Mouse (Mus musculus) hematopoietic stem cell, adult 5-6 weeks (primary cell): Measurements from ENCODE around the gene Tph1. TPM values are rescaled to one million over a fixed set of nuclear protein-coding genes. Genes with fewer than 3 reads are reported as not detected.

ENCODE experiments used
- ATAC-seq, 2 experiments: fragments of 125-278 bp in 1 of 2; replicated peaks in 1 of 2; 2 replicates each; pipeline ENCODE4 v1.8.0; 2016 to 2017; ENCODE audit warnings: inconsistent platforms in 2 of 2, mild to moderate bottlenecking in 2 of 2, moderate number of reproducible peaks in 2 of 2, low read depth in 1 of 2, moderate TSS enrichment in 1 of 2; ENCODE audit not compliant: low FRiP score in 2 of 2, poor library complexity in 2 of 2, severe bottlenecking in 2 of 2, insufficient read depth in 1 of 2, low TSS enrichment in 1 of 2
- total RNA-seq: library from RNA; stranded (forward); fragments of 172-1452, 232-1000 nt; gene quantifications from 2 replicates; pipeline ENCODE4 v1.2.3, GENCODE M21; 2017

Tph1 gene
- total RNA-seq, 1 experiment from 2014 or later: not detected

- ATAC-seq: no peak
Observed at GRCm38 (mm10) chr7:46613091-46613490, 59.2 kb downstream of the Tph1 start.

- ATAC-seq: no peak
Observed at GRCm38 (mm10) chr7:46612421-46612937, 59.9 kb downstream of the Tph1 start.

GRCm38 (mm10) chr7:46611970-46612369 lies 60.4 kb downstream of the Tph1 start:
- no peak for ATAC-seq

- no peak for ATAC-seq
Observed at GRCm38 (mm10) chr7:46609317-46609716, 63.0 kb downstream of the Tph1 start.

- peak; percentile 46 to 51; a peak in 3 of 4 replicates for ATAC-seq
Observed at GRCm38 (mm10) chr7:46607428-46608055, 64.8 kb downstream of the Tph1 start.

GRCm38 (mm10) chr7:46607031-46607426 lies 65.3 kb downstream of the Tph1 start:
- ATAC-seq: peak; percentile 59 to 75

- ATAC-seq: peak; percentile 55 to 60; a peak in 2 of 4 replicates
Observed at GRCm38 (mm10) chr7:46606391-46607030, 65.8 kb downstream of the Tph1 start.

GRCm38 (mm10) chr7:46603051-46603450 lies 69.3 kb downstream of the Tph1 start:
- no peak for ATAC-seq

- no peak for ATAC-seq
Observed at GRCm38 (mm10) chr7:46602079-46602478, 70.3 kb downstream of the Tph1 start.

GRCm38 (mm10) chr7:46601097-46601496 lies 71.2 kb downstream of the Tph1 start:
- no peak for ATAC-seq

GRCm38 (mm10) chr7:46597006-46597405 lies 75.3 kb downstream of the Tph1 start:
- ATAC-seq: no peak

Other genes starting within 250 kb of the Tph1 start
- gene Sergef, start 32.7 kb downstream of the Tph1 start, total RNA-seq: 6.6 and 13.7 TPM in 2 replicates
- gene Saal1, start 38.1 kb upstream of the Tph1 start, total RNA-seq: 15.9 and 21.5 TPM in 2 replicates
- gene Saa3, start 43.2 kb upstream of the Tph1 start, total RNA-seq: not detected in 2 replicates
- not detected in 2 replicates for gene Saa4, start 60.1 kb upstream of the Tph1 start, total RNA-seq
- gene Saa1, start 70.4 kb upstream of the Tph1 start, total RNA-seq: not detected in 2 replicates
- gene Saa2, start 79.3 kb upstream of the Tph1 start, total RNA-seq: not detected in 2 replicates
- gene Hps5, start 123.5 kb upstream of the Tph1 start, total RNA-seq: 31.6 and 42.5 TPM in 2 replicates
- 77.6 and 92.8 TPM in 2 replicates for gene Gtf2h1, start 123.6 kb upstream of the Tph1 start, total RNA-seq
- gene Ldha, start 168.9 kb upstream of the Tph1 start, total RNA-seq: 290 and 314 TPM in 2 replicates
- gene Ldhc, start 188.7 kb upstream of the Tph1 start, total RNA-seq: 4.6 TPM in 1 of 2 replicates, not detected in the other
- 61.9 and 66.0 TPM in 2 replicates for gene Tsg101, start 247.4 kb upstream of the Tph1 start, total RNA-seq